Mouse (Mus musculus) liver, adult 2 months (tissue): ENCODE results near the gene Taf5l.

Source experiments
- CTCF ChIP-seq: fragments of 200-500 bp; IDR thresholded peaks from 2 replicates; pipeline ENCODE4 v1.5.1; 2011; ENCODE audit warnings: low read depth, low read length, control low read depth
- POLR2A ChIP-seq: fragments of 200-500 bp; IDR thresholded peaks from 2 replicates; pipeline ENCODE4 v1.6.1; 2011; ENCODE audit warnings: low read length, control low read depth; ENCODE audit not compliant: insufficient read depth; ENCODE audit errors: extremely low read depth

DNA sequence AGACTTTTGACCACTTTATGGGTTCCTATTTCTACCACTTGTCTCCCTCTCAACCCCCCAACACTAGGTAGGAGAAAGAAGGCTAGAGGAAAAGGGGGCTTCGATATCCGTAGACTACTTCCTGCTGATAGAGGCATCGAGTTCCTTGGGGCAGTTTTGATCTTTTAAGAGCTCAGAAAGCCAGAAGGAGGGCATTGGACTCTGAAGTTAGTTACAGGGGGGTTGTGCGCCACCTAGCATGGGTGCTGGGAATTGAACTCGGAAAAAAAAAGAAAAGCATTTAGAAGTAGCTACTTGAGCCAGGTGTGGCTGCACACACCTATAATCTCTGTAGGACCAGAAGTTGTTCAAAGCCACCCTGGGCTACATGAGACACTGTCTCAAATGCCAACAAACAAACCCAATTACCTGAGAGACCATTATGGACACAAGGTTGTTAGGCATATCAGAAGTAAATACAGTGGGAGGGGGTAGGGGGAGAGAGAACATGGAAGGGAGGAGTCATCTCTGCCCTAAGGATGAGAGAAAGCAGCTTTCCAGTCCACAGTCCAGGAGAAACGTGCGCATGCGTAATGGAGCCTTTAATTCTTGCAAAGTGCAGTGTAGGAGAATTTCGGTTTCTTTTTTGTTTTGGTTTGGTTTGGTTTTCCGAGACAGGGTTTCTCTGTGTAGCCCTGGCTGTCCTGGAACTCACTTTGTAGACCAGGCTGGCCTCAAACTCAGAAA is 71.0 kb downstream of the Taf5l start:
- TF ChIP-seq CTCF (peak; percentile 58; the same call in 1 of the 2 replicates), POLR2A (no peak)
